Mouse (Mus musculus): ENCODE data around the gene Frrs1.

GRCm38 (mm10) chr3:116848099-116848498, 11.2 kb upstream of the Frrs1 start:
- TF ChIP-seq POLR2A (IDR thresholded peaks at IDR 0.05; ENCODE audit: insufficient read depth, low read depth, low read length) (no peak), CTCF (IDR thresholded peaks at IDR 0.05) (no peak)
